Mouse (Mus musculus): ENCODE results near the gene Clec3a. TPM values are rescaled to one million over a fixed set of nuclear protein-coding genes. Genes with fewer than 3 reads are reported as not detected.

Clec3a gene
- not detected in 2 replicates for polyA plus RNA-seq (2012; rRNA removed; ENCODE audit: low replicate concordance)

GRCm38 (mm10) chr8:114417786-114418185 lies at the start of gene Clec3a:
Gene Clec3a, plus strand, starts transcription at chr8:114418086.

GRCm38 (mm10) chr8:114439334-114440204 lies 21.7 kb downstream of the Clec3a start, which contains the start of gene Wwox:
Gene Wwox, plus strand, starts transcription at chr8:114439655.

Other genes with a start within 250 kb of the Clec3a start
- 0.12 and 0.36 TPM in 2 replicates for gene Vat1l, start 212.5 kb upstream of the Clec3a start, polyA plus RNA-seq (2012; rRNA removed; ENCODE audit: low replicate concordance)
- 4.3 and 4.9 TPM in 2 replicates for gene Wwox, start 21.6 kb downstream of the Clec3a start, polyA plus RNA-seq (2012; rRNA removed; ENCODE audit: low replicate concordance)